Mouse (Mus musculus): ENCODE data around the gene Tlcd2. TPM values are rescaled to one million over a fixed set of nuclear protein-coding genes. Genes with fewer than 3 reads are reported as not detected.

Gene Tlcd2
- polyA plus RNA-seq, 1 experiment from 2014 or later = 16.7 TPM

DNA sequence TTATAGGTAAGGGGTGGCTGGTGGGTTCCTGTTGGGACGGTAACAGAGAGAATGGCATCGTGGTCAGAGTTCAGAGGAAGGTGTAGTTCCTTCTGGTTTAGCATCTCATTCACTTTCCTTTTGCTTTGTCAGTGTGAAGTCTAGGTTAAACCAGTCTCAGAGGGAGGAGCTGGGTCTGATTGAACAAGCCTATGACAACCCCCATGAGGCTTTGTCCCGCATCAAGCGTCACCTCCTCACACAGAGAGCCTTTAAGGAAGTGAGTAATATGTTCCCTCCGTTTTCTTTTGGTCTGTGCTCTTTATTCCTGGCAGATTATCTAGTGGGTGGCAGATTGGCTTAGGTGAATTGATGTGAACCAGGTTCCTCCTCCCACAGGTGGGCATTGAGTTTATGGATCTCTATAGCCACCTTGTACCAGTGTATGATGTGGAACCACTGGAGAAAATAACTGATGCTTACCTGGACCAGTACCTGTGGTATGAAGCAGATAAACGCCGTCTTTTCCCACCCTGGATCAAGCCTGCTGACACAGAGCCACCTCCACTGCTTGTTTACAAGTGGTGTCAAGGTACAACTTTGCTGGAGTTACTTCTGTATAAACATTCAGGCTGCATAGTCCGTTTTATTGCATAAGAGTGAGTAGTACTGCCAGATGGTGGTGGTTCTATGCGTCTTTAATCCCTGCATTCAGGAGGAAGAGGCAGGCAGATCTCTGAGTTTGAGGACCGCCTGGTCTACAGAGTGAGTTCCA is 33.0 kb downstream of the Tlcd2 start:
- WGBS = 89% methylated on average over 10 of the region's 10 CpGs
- no peak for ATAC-seq (ENCODE audit: low read depth)

GRCm38 (mm10) chr11:75498126-75498525 is 36.6 kb downstream of the Tlcd2 start:
- Histone ChIP-seq H3K36me3 (ENCODE audit: control insufficient read depth, insufficient read depth, low read length) (peaks cover 87% of the 10 kb centered on the region), H3K4me2 (ENCODE audit: low read depth, low read length) (no peak overlapping the region), H3K9me3 (ENCODE audit: control insufficient read depth, low read length) (no peaks in the 10 kb centered on the region), H3K27me3 (ENCODE audit: control insufficient read depth, insufficient read depth, low read depth, low read length) (no peaks in the 10 kb centered on the region), H3K9ac (ENCODE audit: low read length) (no peak overlapping the region), H3K4me3 (ENCODE audit: low read length) (no peak overlapping the region), H3K27ac (ENCODE audit: low read length) (no peak overlapping the region), H3K4me1 (replicated peaks; ENCODE audit: control insufficient read depth, insufficient read depth, low read length) (no peaks in the 10 kb centered on the region)
- ATAC-seq (ENCODE audit: low read depth) = no peak
- WGBS = 81% methylated on average over 1 of the region's 1 CpGs

More for the DNA sequence above, 33.0 kb downstream of the Tlcd2 start:
- H3K36me3 ChIP-seq (ENCODE audit: control insufficient read depth, insufficient read depth, low read length) = peaks cover 88% of the 10 kb centered on the region
- H3K27me3 ChIP-seq (ENCODE audit: control insufficient read depth, insufficient read depth, low read depth, low read length) = no peaks in the 10 kb centered on the region
- H3K9me3 ChIP-seq (ENCODE audit: control insufficient read depth, low read length) = no peaks in the 10 kb centered on the region
- H3K27ac ChIP-seq (ENCODE audit: low read length) = no peak overlapping the region
- H3K9ac ChIP-seq (ENCODE audit: low read length) = no peak overlapping the region
- no peaks in the 10 kb centered on the region for H3K4me1 ChIP-seq (replicated peaks; ENCODE audit: control insufficient read depth, insufficient read depth, low read length)
- H3K4me3 ChIP-seq (ENCODE audit: low read length) = no peak overlapping the region
- H3K4me2 ChIP-seq (ENCODE audit: low read depth, low read length) = no peak overlapping the region

DNA sequence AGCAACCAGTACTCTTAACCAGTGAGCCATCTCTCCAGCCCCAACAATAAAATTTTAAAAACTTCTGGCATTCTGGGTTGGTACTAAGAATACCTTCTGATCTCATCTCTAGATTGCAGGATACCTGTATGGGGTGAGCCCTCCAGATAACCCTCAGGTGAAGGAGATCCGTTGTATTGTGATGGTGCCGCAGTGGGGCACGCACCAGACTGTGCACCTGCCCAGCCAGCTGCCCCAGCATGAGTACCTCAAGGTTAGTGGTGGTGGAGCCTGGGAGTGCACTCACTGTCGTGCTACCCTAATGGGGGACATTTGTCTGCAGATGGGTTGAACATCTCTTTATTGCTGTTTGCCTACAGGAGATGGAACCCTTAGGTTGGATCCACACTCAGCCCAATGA is 46.6 kb downstream of the Tlcd2 start:
- peaks cover 50% of the 10 kb centered on the region for H3K36me3 ChIP-seq (ENCODE audit: control insufficient read depth, insufficient read depth, low read length)
- 93% methylated on average over 4 of the region's 4 CpGs for WGBS
- no peak for ATAC-seq (ENCODE audit: low read depth)
- no peaks in the 10 kb centered on the region for H3K27me3 ChIP-seq (ENCODE audit: control insufficient read depth, insufficient read depth, low read depth, low read length)
- H3K9ac ChIP-seq (ENCODE audit: low read length) = no peak overlapping the region
- H3K27ac ChIP-seq (ENCODE audit: low read length) = no peak overlapping the region
- H3K4me2 ChIP-seq (ENCODE audit: low read depth, low read length) = no peak overlapping the region
- H3K9me3 ChIP-seq (ENCODE audit: control insufficient read depth, low read length) = no peaks in the 10 kb centered on the region
- no peak overlapping the region for H3K4me3 ChIP-seq (ENCODE audit: low read length)
- H3K4me1 ChIP-seq (replicated peaks; ENCODE audit: control insufficient read depth, insufficient read depth, low read length) = peaks cover 17% of the 10 kb centered on the region

GRCm38 (mm10) chr11:75508904-75509303 is 47.4 kb downstream of the Tlcd2 start:
- no peaks in the 10 kb centered on the region for H3K9me3 ChIP-seq (ENCODE audit: control insufficient read depth, low read length)
- H3K36me3 ChIP-seq (ENCODE audit: control insufficient read depth, insufficient read depth, low read length) = peaks cover 45% of the 10 kb centered on the region
- H3K27me3 ChIP-seq (ENCODE audit: control insufficient read depth, insufficient read depth, low read depth, low read length) = no peaks in the 10 kb centered on the region
- no peak for ATAC-seq (ENCODE audit: low read depth)
- H3K9ac ChIP-seq (ENCODE audit: low read length) = no peak overlapping the region
- H3K4me3 ChIP-seq (ENCODE audit: low read length) = no peak overlapping the region
- H3K4me2 ChIP-seq (ENCODE audit: low read depth, low read length) = no peak overlapping the region
- no peak overlapping the region for H3K27ac ChIP-seq (ENCODE audit: low read length)
- WGBS = 66% methylated on average over 8 of the region's 8 CpGs
- H3K4me1 ChIP-seq (replicated peaks; ENCODE audit: control insufficient read depth, insufficient read depth, low read length) = peaks cover 17% of the 10 kb centered on the region

DNA sequence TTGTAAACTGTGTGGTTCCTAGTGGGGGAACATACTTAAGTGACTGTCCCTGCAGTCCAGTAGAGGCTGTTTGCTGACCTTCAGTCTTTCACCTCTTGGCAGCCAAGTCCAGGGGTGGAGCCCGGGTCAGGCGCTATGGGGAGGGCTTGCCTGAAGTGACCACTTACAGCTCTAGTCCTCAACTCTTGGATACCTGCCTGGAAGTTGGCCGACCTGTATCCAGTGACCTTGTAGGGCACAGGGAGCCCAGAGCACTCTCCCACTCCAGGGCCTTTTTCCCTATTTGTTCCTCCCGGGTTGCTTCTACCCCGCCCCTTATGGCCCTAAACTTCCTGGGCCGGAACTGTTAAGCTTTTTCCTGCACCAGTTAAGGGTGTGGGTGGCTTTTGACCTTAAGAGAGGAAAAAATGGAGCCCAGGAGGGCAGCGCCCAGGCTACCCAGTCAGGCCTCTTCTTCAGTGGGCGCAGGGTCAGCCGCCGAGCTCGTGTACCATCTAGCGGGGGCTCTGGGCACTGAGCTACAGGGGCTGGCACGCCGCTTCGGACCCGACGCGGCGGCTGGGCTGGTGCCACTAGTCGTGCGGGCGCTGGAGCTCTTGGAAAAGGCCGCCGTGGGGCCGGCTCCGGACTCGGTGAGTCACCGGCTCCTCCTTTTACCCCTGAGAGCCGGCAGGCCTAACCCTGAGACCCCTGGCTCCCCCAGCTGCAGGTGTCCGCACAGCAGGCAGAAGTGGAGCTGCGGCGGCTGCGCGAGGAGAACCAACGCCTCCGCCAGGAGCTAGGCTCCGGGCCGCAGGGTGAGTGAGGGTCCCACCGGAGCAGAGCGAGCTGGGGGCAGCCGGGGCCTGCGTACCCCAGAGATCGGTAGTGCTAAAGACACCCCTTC is 48.5 kb downstream of the Tlcd2 start, which contains the start of gene Rilp:
Rilp (plus strand) TSS at position 354 of the 886 bp plus-strand sequence.
- peaks cover 34% of the 10 kb centered on the region for H3K36me3 ChIP-seq (ENCODE audit: control insufficient read depth, insufficient read depth, low read length)
- peak; percentile 68 for ATAC-seq (ENCODE audit: low read depth)
- peaks cover 17% of the 10 kb centered on the region for H3K4me1 ChIP-seq (replicated peaks; ENCODE audit: control insufficient read depth, insufficient read depth, low read length)
- no peaks in the 10 kb centered on the region for H3K9me3 ChIP-seq (ENCODE audit: control insufficient read depth, low read length)
- no peaks in the 10 kb centered on the region for H3K27me3 ChIP-seq (ENCODE audit: control insufficient read depth, insufficient read depth, low read depth, low read length)
- peak within 1 kb of the TSS; percentile 58 for H3K4me3 ChIP-seq (ENCODE audit: low read length)
- 2% methylated on average over 43 of the region's 43 CpGs for WGBS
- H3K9ac ChIP-seq (ENCODE audit: low read length) = peak within 1 kb of the TSS; percentile 70
- H3K27ac ChIP-seq (ENCODE audit: low read length) = peak within 1 kb of the TSS; percentile 59
- peak within 1 kb of the TSS; percentile 98 for H3K4me2 ChIP-seq (ENCODE audit: low read depth, low read length)

DNA sequence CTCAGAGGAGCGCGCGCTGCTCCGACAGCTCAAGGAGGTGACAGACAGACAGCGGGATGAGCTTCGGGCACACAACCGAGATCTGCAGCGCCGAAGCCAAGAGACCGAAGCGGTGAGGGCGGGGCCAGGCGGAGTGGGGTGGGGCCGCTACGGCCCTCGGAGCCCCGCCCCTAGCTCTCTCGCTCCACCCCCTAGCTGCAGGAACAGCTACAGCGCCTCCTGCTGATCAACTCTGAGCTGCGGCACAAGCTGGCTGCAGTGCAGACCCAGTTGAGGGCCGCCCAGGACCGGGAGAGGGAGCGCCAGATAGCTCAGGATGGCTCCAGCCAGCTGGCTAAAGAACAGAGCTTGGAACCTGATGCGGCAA is 49.1 kb downstream of the Tlcd2 start:
- H3K9me3 ChIP-seq (ENCODE audit: control insufficient read depth, low read length) = no peaks in the 10 kb centered on the region
- peak; percentile 91 for ATAC-seq (ENCODE audit: low read depth)
- peak overlapping the region; percentile 70 for H3K9ac ChIP-seq (ENCODE audit: low read length)
- H3K4me2 ChIP-seq (ENCODE audit: low read depth, low read length) = peak overlapping the region; percentile 98
- H3K4me3 ChIP-seq (ENCODE audit: low read length) = peak overlapping the region; percentile 58
- peaks cover 17% of the 10 kb centered on the region for H3K4me1 ChIP-seq (replicated peaks; ENCODE audit: control insufficient read depth, insufficient read depth, low read length)
- H3K36me3 ChIP-seq (ENCODE audit: control insufficient read depth, insufficient read depth, low read length) = peaks cover 30% of the 10 kb centered on the region
- peak overlapping the region; percentile 59 for H3K27ac ChIP-seq (ENCODE audit: low read length)
- 3% methylated on average over 24 of the region's 24 CpGs for WGBS
- no peaks in the 10 kb centered on the region for H3K27me3 ChIP-seq (ENCODE audit: control insufficient read depth, insufficient read depth, low read depth, low read length)

- H3K27me3 ChIP-seq (ENCODE audit: control insufficient read depth, insufficient read depth, low read depth, low read length) = no peaks in the 10 kb centered on the region
- no peak overlapping the region for H3K4me3 ChIP-seq (ENCODE audit: low read length)
- H3K4me2 ChIP-seq (ENCODE audit: low read depth, low read length) = no peak overlapping the region
- peaks cover 17% of the 10 kb centered on the region for H3K4me1 ChIP-seq (replicated peaks; ENCODE audit: control insufficient read depth, insufficient read depth, low read length)
- no peaks in the 10 kb centered on the region for H3K9me3 ChIP-seq (ENCODE audit: control insufficient read depth, low read length)
- H3K9ac ChIP-seq (ENCODE audit: low read length) = no peak overlapping the region
- H3K27ac ChIP-seq (ENCODE audit: low read length) = no peak overlapping the region
- WGBS = 60% methylated on average over 6 of the region's 6 CpGs
- peaks cover 25% of the 10 kb centered on the region for H3K36me3 ChIP-seq (ENCODE audit: control insufficient read depth, insufficient read depth, low read length)
- no peak for ATAC-seq (ENCODE audit: low read depth)
Observed at GRCm38 (mm10) chr11:75511213-75511612, 49.7 kb downstream of the Tlcd2 start.

GRCm38 (mm10) chr11:75512301-75513018 is 50.9 kb downstream of the Tlcd2 start:
- Histone ChIP-seq H3K36me3 (ENCODE audit: control insufficient read depth, insufficient read depth, low read length) (peaks cover 20% of the 10 kb centered on the region), H3K4me1 (replicated peaks; ENCODE audit: control insufficient read depth, insufficient read depth, low read length) (peaks cover 17% of the 10 kb centered on the region), H3K4me2 (ENCODE audit: low read depth, low read length) (no peak overlapping the region), H3K9ac (ENCODE audit: low read length) (no peak overlapping the region), H3K27me3 (ENCODE audit: control insufficient read depth, insufficient read depth, low read depth, low read length) (no peaks in the 10 kb centered on the region), H3K27ac (ENCODE audit: low read length) (no peak overlapping the region), H3K9me3 (ENCODE audit: control insufficient read depth, low read length) (no peaks in the 10 kb centered on the region), H3K4me3 (ENCODE audit: low read length) (no peak overlapping the region)
- WGBS = 76% methylated on average over 9 of the region's 9 CpGs
- no peak for ATAC-seq (ENCODE audit: low read depth)

DNA sequence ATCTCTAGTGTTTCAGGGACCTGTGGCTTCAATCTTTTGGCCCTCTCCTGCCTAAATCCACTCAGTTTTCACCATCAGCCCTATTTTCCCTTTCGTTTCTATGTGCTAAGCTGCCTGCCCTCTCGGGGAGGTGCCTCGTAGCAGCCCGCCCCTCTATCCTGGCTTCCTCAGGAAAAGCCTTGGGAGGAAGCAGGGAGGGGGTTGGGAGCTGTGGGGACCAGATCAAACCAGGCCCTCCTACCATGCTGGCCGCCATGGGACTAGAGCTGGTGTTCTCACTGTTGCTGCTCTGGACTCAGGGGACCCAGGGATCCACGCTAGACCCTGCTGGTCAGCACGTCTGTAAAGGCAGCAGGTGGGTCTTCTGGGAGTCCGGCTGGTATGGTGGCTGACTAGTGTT is 51.8 kb downstream of the Tlcd2 start, which contains the start of gene Scarf1:
Scarf1 (plus strand) TSS at position 205 of the 400 bp plus-strand sequence.
- Histone ChIP-seq H3K36me3 (ENCODE audit: control insufficient read depth, insufficient read depth, low read length) (peaks cover 12% of the 10 kb centered on the region), H3K4me2 (ENCODE audit: low read depth, low read length) (peak within 1 kb of the TSS; percentile 45), H3K4me1 (replicated peaks; ENCODE audit: control insufficient read depth, insufficient read depth, low read length) (peaks cover 17% of the 10 kb centered on the region), H3K27ac (ENCODE audit: low read length) (no peak within 1 kb of the TSS), H3K9ac (ENCODE audit: low read length) (peak within 1 kb of the TSS; percentile 17), H3K4me3 (ENCODE audit: low read length) (peak within 1 kb of the TSS; percentile 44), H3K9me3 (ENCODE audit: control insufficient read depth, low read length) (no peaks in the 10 kb centered on the region), H3K27me3 (ENCODE audit: control insufficient read depth, insufficient read depth, low read depth, low read length) (no peaks in the 10 kb centered on the region)
- WGBS = 50% methylated on average over 8 of the region's 8 CpGs
- 0 out of 2 replicates have a peak, but pooled peaks have one; percentile 24 for ATAC-seq (ENCODE audit: low read depth)
